Mouse (Mus musculus) urinary bladder, postnatal 4 days (tissue): ENCODE data around the gene Gps1.
A peak's percentile ranks its signal among the peaks of the same experiment; 100 is the strongest.
"Not testable (repeated sequence)": the region's sequence is repeated elsewhere in the genome, so short reads cannot be mapped to it uniquely, and the experiment has no call there.

Source experiments
- DNase-seq, 2 experiments: peaks; one replicate each; pipeline ENCODE4 v3.0.0; 2021 to 2022; ENCODE audit warnings: low spot score in 2 of 2

The Gps1 gene

GRCm38 (mm10) chr11:120784064-120784791 lies at the start of gene Gps1, which contains the start of gene Rfng:
TSS of gene Gps1 (plus strand) at chr11:120784272.
TSS of gene Rfng (minus strand) at chr11:120784207.
- DNase-seq, result peak; percentile 78 to 81

DNA sequence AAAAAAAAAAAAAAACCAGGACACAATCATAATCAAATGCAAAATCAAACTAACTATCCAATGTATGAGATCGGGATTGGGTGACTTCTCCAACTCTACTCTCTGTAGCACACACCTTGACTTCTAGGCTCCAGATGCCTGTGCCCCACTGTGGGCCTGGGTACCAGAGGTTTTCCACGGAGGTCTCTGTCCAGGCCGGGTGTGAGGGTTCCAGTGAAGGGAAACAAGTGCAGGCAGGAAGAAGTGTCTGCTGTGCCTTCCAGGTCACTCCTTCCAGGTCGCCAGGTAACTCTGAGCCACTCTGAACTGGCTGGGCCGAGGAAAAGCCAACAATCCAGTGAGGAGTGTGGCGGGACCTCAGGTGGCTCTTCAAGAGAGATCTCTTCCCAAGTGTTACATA lies 47.6 kb upstream of the Gps1 start:
- DNase-seq, result no peak

DNA sequence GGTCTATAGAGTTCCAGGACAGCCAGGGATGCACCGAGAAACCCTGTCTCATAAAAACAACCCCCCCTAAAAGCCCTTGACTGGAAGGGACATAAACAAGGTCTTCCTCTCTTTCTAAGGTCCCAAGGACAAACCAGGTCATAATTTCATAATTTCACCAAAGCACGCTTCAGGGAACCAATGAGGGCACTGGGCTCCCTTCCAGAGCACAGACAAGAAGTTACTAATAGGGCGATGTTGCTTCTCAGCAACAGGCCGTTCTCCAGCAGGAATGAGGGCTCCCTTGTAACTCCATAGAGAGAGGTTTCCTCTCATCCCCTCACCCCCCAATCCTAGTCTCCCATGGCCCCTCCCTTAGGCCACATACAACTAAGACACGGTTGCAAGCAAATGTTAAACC lies 43.1 kb upstream of the Gps1 start:
- DNase-seq, result no peak

GRCm38 (mm10) chr11:120744121-120744701 lies 39.9 kb upstream of the Gps1 start:
- DNase-seq, result no peak

DNA sequence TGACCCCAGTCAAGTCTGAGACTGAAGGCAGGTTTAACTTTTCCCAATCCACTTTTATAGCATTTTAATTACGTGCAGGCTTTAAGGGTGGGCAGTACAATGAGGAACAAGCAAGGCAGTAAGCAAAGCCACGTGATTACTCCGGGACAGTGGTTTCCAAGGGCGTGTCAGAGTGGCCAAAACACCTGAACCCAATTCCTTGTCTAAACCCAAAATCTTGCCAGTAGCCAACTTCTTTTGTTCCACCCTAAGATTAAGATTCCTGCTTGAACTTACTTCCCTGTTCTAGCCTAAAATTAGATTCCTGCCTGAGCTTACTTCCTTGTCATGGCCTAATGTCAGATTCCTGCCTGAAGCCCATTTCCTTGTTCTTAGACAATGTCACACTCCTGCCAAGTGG lies 36.1 kb upstream of the Gps1 start:
- no peak for DNase-seq

GRCm38 (mm10) chr11:120749430-120749829 lies 34.6 kb upstream of the Gps1 start:
- DNase-seq, result no peak

- no peak for DNase-seq
These were observed 32.5 kb upstream of the Gps1 start for GRCm38 (mm10) chr11:120751606-120752005.

DNA sequence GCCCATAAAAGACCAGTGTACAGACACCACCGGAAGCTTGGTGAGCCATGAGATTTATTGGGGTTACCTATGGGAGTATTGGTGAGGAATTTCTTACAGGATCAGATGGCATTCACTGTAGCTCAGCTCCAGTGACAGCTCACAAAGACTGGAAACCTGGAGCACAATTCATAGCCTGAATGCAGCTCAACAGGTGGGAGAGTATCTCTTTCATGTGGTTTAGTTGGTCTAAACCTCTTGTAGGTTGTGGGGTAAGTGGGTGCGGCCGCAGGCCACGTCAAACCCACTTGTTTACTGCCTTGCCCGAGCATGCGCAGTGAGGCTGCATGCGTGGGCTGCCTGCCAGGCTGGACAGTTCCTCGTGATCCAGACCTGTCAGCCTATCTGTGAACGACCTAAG lies 23.8 kb upstream of the Gps1 start:
- DNase-seq, result no peak

DNA sequence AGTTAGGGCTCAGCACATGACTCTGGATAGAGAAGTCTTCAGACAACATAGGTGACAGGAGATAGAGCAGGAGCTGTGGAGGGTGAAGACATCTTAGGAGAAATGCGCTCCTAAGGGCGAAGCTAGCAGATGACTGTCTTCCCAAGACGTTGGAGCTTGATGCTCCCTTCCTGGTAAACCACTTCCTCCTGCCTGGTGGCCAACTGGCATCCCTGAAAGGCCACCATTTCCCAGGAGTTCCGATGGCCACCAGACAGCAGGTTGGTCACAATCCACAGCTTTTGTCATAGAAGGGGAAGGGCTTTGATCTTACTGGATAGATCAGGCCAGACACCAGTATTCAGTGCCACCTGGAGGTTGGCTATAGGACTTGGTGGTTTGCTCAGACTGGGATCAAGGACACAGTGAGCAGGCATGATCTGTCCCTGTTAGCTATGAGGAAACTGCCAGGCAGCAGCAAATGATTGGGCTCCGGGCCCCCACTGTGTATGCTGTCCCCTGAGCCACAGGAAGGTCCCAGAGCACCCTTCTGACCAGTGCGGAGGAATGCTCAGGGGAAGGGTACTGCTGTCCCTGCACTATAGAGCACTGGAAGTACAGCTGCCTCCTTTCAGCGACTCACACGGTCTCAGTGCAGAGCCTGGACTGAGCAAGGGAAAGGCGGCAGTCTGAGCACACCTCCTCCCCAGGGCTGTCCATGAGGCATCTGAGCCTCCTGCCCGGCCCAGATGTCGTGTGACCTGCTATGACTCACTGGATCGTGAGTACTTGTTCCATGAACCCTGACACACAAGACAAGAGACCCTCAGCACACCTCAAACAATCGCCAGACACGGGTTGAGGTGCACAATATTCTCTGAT lies 22.0 kb upstream of the Gps1 start:
- DNase-seq, result no peak

DNA sequence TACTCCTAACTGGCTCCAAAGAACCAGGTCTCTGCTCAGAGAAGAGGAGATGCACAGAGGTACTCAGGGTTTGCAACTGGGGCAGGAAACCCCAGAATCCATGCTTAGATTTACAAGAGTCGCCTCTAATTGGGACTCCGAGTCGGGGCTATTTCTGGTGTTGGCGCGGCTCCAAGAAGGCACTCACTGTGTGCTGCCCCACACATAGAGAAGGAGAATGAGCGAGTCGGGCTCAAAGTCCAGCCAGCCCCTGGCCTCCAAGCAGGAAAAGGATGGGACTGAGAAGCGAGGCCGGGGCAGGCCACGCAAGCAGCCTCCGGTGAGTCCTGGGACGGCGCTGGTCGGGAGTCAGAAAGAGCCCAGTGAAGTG lies 21.4 kb upstream of the Gps1 start, which contains the start of gene Hmga1b:
Gene Hmga1b (plus strand): TSS at position 123 of the 370 bp plus-strand sequence.
- not testable (repeated sequence) for DNase-seq

GRCm38 (mm10) chr11:120763121-120763999 lies 20.7 kb upstream of the Gps1 start:
- not testable (repeated sequence) for DNase-seq

- DNase-seq, result not testable (repeated sequence)
These were observed 17.0 kb upstream of the Gps1 start for GRCm38 (mm10) chr11:120767023-120767422.

DNA sequence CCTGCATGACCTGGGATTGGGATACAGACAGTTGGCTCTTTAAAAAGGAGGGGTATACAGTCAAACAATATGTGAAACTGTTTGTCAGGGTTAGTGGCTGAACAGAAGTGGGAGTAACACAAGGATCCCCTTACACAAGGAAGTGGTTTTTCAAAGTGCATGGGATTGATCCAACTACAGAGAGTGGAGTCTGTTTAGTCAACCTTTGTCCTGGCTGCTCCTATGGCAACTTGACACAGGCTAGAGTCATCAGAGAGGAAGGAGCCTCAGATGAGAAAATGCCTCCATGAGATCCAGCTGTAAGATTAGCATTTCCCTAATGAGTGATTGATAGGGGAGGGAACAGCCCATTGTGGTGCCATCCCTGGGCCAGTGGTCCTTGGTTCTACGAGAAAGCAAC lies 15.9 kb upstream of the Gps1 start:
- no peak for DNase-seq

- no peak for DNase-seq
These were observed 11.3 kb upstream of the Gps1 start for GRCm38 (mm10) chr11:120772749-120773148.

- no peak for DNase-seq
These were observed 10.4 kb upstream of the Gps1 start for GRCm38 (mm10) chr11:120773463-120774190.

GRCm38 (mm10) chr11:120775774-120776469 lies 8.2 kb upstream of the Gps1 start:
- peak; percentile 88 to 96 for DNase-seq

- no peak for DNase-seq
These were observed 6.9 kb upstream of the Gps1 start for GRCm38 (mm10) chr11:120777123-120777522.

GRCm38 (mm10) chr11:120779876-120780275 lies 4.2 kb upstream of the Gps1 start:
- DNase-seq, result no peak

DNA sequence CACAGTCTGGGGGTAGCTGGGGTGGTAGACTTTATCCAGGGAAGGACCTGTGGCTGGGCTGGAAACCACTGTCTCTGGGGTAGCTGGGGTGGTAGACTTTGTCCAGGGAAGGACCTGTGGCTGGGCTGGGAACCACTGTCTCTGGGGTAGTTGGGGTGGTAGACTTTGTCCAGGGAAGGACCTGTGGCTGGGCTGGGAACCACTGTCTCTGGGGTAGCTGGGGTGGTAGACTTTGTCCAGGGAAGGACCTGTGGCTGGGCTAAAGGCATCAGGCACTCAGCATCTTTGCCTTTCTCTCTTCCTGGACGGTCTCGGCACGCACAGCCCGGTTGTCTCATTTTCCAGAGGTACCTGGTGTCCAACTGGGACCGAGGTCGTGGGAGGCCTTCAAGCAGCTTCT lies 2.7 kb upstream of the Gps1 start:
- DNase-seq, result not testable (repeated sequence)

- DNase-seq, result no peak
These were observed 527 bp upstream of the Gps1 start for GRCm38 (mm10) chr11:120783426-120784063.
